Mouse (Mus musculus) megakaryocyte, embryonic 14.5 days (primary cell): ENCODE data around the gene Zfp65.
"Not testable (repeated sequence)": the region's sequence is repeated elsewhere in the genome, so short reads cannot be mapped to it uniquely, and the experiment has no call there.

Experiments used
- FLI1 ChIP-seq: IDR thresholded peaks from 2 replicates; pipeline ENCODE4 v1.6.1; 2012; ENCODE audit warnings: low read length, inconsistent platforms, mixed read lengths
- GATA1 ChIP-seq: IDR thresholded peaks from 3 replicates; pipeline ENCODE4 v1.6.1; 2012; ENCODE audit warnings: mixed read lengths, low read length, inconsistent platforms, borderline replicate concordance

GRCm38 (mm10) chr13:67729441-67729840, 468 bp upstream of the Zfp65 start:
- TF ChIP-seq GATA1, FLI1: not testable (repeated sequence)
